Mouse (Mus musculus) liver, adult (tissue): ENCODE data around the gene Sost.

Source experiments
- GATA4 ChIP-seq: IDR thresholded peaks from 2 replicates; pipeline ENCODE4 v1.6.1; 2014; ENCODE audit warnings: mild to moderate bottlenecking, low read length; ENCODE audit not compliant: insufficient replicate concordance

Gene Sost

DNA sequence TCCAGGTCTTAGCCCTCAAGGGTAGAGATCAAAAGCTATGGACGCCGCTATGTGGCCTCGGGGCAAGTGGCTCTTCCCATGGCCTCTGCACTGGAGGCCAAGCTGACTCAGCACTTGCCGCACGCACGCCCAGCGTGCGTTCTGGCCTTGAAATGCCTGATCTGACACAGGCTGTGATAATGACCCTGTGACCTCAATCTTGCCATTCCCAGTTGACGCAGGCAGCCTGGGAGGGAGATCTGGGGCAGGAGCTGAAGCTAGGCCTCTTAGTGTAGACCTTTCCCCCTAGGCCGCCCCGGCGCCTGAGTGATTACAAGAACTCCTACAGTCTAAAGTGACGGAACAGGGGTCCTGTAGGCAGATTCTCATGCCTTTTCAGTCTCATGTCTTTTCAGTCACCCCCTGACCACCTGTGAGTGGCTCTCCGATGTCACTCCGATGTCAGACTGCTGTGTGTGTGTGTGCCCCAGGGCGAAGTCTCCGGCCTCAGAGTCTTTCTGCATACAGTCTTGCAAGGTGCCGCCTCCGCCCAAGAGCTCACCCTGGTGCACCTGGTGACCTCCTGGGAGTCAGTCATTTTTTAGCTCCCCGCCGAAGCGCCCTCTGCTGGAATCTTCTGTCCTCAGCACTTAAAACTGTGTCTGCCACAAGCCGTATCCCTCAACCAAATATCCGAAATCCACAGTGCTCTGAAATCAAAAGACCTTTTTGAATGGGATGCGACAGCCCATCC is 38.6 kb downstream of the Sost start:
- TF ChIP-seq GATA4: peak; percentile 20; the same call in 1 of the 2 replicates

DNA sequence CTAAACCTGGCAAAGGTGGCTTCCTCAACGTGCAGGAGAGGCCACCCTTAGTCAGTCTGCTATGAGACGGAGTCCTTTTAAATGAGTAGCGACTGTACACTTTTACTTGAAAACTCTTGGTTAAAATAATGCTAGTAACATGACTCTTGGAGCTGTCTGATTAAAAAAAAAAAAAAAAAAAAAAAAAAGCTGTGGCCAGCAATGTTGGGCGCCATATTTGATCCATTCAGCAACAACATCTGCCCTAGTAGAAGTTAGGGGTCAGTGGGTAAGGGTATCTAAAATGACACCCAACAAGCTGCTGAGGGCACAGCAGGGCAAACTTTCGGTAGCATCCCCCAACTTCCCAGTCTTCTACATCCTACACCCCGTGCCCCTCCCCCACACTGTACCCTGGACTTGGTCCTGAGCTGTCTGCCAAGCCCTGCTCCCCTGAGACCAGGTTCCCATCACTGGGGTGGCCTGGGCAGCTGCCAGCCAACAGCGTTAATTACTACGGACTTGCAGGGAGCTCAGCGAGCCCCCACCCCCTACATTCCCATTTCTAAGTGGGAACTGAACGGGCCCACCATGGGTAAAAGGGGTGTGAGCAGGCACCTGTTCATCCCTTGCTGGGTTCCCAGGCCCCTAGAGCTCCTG is 39.7 kb downstream of the Sost start:
- no peak for TF ChIP-seq GATA4

GRCm38 (mm10) chr11:101925636-101926035 is 41.2 kb downstream of the Sost start:
- TF ChIP-seq GATA4: no peak

- peak; percentile 29; the same call in 1 of the 2 replicates for TF ChIP-seq GATA4
These were observed 42.3 kb downstream of the Sost start for GRCm38 (mm10) chr11:101924441-101924976.

GRCm38 (mm10) chr11:101923988-101924387 is 42.8 kb downstream of the Sost start:
- no peak for TF ChIP-seq GATA4

DNA sequence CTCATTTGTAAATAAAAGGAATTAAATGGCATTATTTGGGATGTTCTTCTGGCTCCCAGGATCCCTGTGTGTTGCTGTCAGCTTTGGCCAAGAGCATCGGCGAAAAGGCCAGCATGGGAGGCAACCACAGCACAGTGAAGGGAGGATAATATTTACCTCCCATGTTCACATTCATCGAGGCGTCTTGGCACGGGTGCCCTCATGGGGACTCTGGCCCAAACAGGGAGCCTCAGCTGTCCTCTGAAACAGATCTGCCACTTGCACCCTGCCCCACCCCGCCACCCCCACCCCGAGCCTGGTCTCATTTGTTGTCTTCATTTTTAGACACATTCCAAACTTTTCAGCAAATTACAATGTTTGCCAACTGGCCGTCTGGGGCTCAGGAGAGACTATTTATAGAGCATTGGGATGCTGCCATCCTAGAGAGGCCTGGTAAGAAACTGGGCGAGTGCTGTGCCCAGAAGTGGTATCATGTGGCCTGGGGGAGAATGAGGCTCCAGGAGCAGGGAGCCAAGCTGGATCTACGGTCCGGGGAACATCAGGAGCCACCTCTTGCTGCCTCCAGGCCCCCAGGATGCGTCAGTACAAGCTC is 45.4 kb downstream of the Sost start:
- TF ChIP-seq GATA4: no peak

DNA sequence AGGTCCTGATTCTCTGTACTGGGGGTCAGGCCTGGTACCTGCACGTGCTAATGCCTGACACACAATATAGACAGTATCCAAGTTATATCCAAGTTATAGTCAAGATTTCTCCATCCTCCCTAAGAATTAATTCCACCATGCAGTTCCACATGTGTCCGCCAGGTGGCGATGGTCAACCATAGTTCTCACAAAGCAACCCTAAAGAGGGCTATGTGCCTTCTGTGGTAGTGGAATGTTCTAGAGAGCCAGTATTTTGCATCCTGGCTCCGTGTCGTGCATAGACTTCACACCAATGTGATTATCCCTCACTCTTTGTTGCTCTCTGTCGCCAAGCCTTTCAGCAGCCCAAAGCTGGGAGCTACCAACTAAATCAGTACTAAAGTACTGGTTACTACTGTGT is 47.2 kb downstream of the Sost start:
- TF ChIP-seq GATA4: no peak

DNA sequence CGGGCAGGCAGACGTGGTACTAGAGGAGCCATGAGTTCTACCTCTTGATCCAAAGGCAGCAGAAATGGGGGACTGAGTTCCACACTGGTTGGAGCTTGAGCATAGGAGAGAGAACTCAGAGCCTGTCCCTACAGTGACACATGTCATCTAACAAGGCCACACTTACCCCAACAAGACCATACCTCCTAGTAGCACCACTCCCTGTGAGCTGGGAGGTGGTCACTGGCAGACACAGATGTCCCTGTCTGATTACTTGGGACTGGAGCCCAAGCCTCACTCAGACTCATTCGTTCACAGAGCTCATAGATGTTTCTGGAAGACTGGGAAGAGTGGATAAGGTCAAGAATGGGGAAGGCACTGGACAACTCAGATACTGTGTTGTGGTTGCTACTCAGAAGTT is 48.2 kb downstream of the Sost start:
- TF ChIP-seq GATA4: no peak

DNA sequence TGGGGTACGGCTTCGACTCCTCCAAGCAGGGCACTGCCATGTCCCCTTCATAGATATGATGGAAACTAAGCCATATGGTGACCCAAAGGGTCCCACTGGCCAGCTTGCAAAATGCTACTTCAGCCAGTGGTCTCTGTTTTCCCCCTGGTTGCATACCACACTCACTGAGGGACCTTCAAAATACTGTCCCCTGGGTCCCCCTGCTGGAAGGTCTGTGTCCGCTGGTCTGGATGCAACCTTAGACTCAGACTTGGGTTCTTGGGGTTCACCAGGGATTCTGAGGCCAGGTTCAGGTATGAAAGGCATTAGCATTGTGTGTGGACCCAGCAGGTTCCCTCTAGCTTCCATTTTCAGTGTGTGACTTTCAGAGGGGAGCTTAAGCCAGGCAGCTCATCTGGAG is 50.0 kb downstream of the Sost start:
- no peak for TF ChIP-seq GATA4

- TF ChIP-seq GATA4: no peak
These were observed 53.2 kb downstream of the Sost start for GRCm38 (mm10) chr11:101913591-101913990.
